Mouse (Mus musculus): ENCODE measurements at regions not wholly inside any gene's neighbourhood (a gene's known extent, or its start where the extent isn't known, plus 50 kb on each side); places are given as distances from the start of the nearest gene placed in this dataset.
A peak's percentile ranks its signal among the peaks of the same experiment; 100 is the strongest.

DNA sequence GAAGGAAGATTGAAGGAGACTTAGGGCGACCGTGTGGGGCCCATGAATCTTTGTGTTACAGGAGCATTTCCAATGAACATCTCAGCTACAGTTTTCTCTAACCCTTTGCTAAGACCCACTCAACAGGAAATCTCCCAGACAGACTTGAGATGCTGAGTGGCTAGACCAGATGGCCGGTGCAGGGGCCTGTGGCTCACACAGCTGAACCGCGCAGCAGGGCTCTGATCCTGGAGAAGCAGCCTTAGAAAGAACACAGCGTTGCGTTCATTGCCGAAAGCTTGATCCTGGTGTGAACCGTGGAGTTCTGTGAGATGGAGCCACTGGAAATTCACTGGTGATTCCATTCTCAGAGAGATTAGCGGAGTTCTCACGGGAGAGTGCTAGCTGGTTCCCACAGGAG lies 115.9 kb upstream of the Spata13 start:
- no peak for TF ChIP-seq CTCF (IDR thresholded peaks at IDR 0.05)
- Histone ChIP-seq H3K4me3 (ENCODE audit: low read depth, low read length) (no peak overlapping the region), H3K4me1 (ENCODE audit: insufficient read depth, low read length) (no peaks in the 10 kb centered on the region), H3K27me3 (ENCODE audit: insufficient read depth, low read length) (no peaks in the 10 kb centered on the region), H3K27ac (ENCODE audit: low read depth, low read length) (no peak overlapping the region), H3K9me3 (ENCODE audit: low read length) (no peaks in the 10 kb centered on the region), H3K9ac (replicated peaks; ENCODE audit: low read length, poor library complexity, severe bottlenecking) (no peak overlapping the region), H3K36me3 (ENCODE audit: insufficient read depth, low read length) (no peaks in the 10 kb centered on the region), H3K4me2 (ENCODE audit: low read depth, low read length, poor library complexity, severe bottlenecking) (no peak overlapping the region)
- DNase-seq (ENCODE audit: low spot score) (no peak), ATAC-seq (ENCODE audit: low FRiP score) (no peak)
- 96% methylated on average over 11 of the region's 11 CpGs for WGBS

DNA sequence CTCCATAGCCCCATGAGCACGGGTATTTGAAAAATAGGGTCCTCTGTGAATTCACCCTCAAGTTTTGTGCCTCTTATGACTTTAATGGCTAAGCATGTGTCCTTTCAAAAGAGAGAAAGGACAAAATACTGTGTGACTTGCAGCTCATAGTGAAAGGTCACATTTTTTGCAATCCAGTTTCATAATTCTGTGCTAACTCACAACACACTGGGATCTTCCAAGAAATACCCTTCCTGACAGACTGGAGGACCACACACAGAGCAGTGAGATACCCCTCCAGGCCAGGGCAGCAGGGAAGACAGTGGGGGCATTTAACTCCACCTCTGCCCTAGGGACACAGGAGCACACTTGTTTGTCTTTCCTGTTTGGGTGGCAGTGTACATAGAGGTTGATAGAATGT lies 110.8 kb upstream of the Spata13 start:
- WGBS: 72% methylated on average over 1 of the region's 1 CpGs

DNA sequence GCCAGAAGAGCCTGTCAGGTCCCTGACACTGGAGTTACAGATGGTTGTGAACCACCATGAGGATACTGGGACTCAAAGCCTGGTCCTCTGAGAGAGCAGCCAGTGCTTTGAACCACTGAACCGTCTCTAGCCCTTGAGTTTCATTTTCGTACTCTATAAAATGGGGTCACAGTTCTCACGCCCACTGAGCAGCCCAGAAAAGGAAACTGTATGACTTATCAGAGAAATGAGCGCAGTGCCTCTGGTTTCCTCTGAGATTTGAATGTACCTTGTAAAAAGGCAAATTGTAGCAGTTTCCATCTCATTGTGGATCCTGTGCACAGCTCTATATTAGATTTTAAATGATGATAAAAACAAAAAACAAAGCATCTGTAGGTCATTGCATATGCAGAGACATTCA lies 108.9 kb upstream of the Spata13 start:
- DNase-seq (ENCODE audit: low spot score) (no peak), ATAC-seq (ENCODE audit: low FRiP score) (no peak)
- H3K9ac ChIP-seq (replicated peaks; ENCODE audit: low read length, poor library complexity, severe bottlenecking): no peak overlapping the region
- no peaks in the 10 kb centered on the region for H3K9me3 ChIP-seq (ENCODE audit: low read length)
- TF ChIP-seq CTCF (IDR thresholded peaks at IDR 0.05): no peak
- H3K4me2 ChIP-seq (ENCODE audit: low read depth, low read length, poor library complexity, severe bottlenecking): no peak overlapping the region
- no peaks in the 10 kb centered on the region for H3K27me3 ChIP-seq (ENCODE audit: insufficient read depth, low read length)
- no peaks in the 10 kb centered on the region for H3K36me3 ChIP-seq (ENCODE audit: insufficient read depth, low read length)
- H3K4me1 ChIP-seq (ENCODE audit: insufficient read depth, low read length): no peaks in the 10 kb centered on the region
- H3K27ac ChIP-seq (ENCODE audit: low read depth, low read length): no peak overlapping the region
- 79% methylated on average over 4 of the region's 4 CpGs for WGBS
- no peak overlapping the region for H3K4me3 ChIP-seq (ENCODE audit: low read depth, low read length)

More for the DNA sequence above, 110.8 kb upstream of the Spata13 start:
- no peaks in the 10 kb centered on the region for H3K27me3 ChIP-seq (ENCODE audit: insufficient read depth, low read length)
- no peaks in the 10 kb centered on the region for H3K36me3 ChIP-seq (ENCODE audit: insufficient read depth, low read length)
- no peak for DNase-seq (ENCODE audit: low spot score)
- TF ChIP-seq CTCF (IDR thresholded peaks at IDR 0.05): no peak
- no peak for ATAC-seq (ENCODE audit: low FRiP score)
- H3K4me3 ChIP-seq (ENCODE audit: low read depth, low read length): no peak overlapping the region
- H3K9me3 ChIP-seq (ENCODE audit: low read length): no peaks in the 10 kb centered on the region
- H3K9ac ChIP-seq (replicated peaks; ENCODE audit: low read length, poor library complexity, severe bottlenecking): no peak overlapping the region
- H3K4me1 ChIP-seq (ENCODE audit: insufficient read depth, low read length): no peaks in the 10 kb centered on the region
- H3K4me2 ChIP-seq (ENCODE audit: low read depth, low read length, poor library complexity, severe bottlenecking): no peak overlapping the region
- H3K27ac ChIP-seq (ENCODE audit: low read depth, low read length): no peak overlapping the region

DNA sequence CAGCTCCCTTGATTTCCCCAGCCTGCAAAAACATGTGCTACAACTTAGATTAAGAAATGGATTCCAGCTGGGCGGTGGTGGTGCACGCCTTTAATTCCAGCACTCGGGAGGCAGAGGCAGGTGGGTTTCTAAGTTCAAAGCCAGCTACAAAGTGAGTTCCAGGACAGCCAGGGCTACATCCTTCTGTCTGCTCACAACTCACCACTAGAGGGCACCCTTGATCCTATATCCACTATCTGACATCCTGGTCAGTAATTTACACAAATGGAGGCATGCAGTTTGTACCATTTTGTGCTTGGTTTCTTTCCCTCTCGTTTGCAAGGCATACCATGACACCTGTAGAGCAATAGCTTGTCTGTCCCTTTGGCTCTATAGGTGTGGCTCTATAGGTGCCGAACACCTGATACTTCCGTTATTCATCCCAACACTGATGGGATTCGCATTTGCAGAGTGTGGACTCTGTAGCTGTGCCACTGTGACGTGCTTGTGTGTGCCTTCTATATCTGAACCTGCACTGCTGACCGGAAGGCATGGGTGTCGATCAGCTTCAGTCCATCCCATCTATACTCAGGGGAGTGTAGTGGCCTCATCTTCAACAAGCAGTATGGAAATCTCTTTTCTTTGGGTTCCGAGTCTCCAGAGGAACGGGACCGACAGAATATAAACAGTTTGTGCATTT lies 108.4 kb upstream of the Spata13 start:
- H3K4me2 ChIP-seq (ENCODE audit: low read depth, low read length, poor library complexity, severe bottlenecking): no peak overlapping the region
- ATAC-seq (ENCODE audit: low FRiP score) (peak; percentile 70), DNase-seq (ENCODE audit: low spot score) (peak; percentile 88)
- H3K9me3 ChIP-seq (ENCODE audit: low read length): no peaks in the 10 kb centered on the region
- no peaks in the 10 kb centered on the region for H3K36me3 ChIP-seq (ENCODE audit: insufficient read depth, low read length)
- H3K27me3 ChIP-seq (ENCODE audit: insufficient read depth, low read length): no peaks in the 10 kb centered on the region
- no peaks in the 10 kb centered on the region for H3K4me1 ChIP-seq (ENCODE audit: insufficient read depth, low read length)
- WGBS: 69% methylated on average over 13 of the region's 13 CpGs
- no peak overlapping the region for H3K9ac ChIP-seq (replicated peaks; ENCODE audit: low read length, poor library complexity, severe bottlenecking)
- TF ChIP-seq CTCF (IDR thresholded peaks at IDR 0.05): peak; percentile 94
- H3K27ac ChIP-seq (ENCODE audit: low read depth, low read length): no peak overlapping the region
- H3K4me3 ChIP-seq (ENCODE audit: low read depth, low read length): no peak overlapping the region

DNA sequence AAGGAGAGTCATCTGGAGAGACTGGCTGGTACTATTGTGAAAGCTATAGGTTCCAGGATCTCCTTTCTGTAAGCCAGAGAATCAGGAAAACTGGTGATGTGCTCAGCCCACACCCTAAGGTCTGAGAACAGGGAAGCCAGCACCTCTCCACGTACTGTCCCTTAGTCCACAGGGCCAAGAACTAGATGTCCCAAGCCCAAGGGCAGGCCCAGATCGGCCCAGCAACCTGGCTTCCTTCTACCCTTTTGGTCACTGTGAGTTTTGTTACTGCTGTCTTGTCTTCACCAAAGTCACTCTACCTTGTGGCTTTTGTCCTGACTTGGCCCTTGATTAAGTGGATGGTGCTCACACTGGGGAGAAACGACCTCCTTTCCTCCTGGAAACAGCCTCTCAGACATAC lies 107.8 kb upstream of the Spata13 start:
- no peak overlapping the region for H3K4me2 ChIP-seq (ENCODE audit: low read depth, low read length, poor library complexity, severe bottlenecking)
- H3K27me3 ChIP-seq (ENCODE audit: insufficient read depth, low read length): no peaks in the 10 kb centered on the region
- no peak for ATAC-seq (ENCODE audit: low FRiP score)
- H3K9ac ChIP-seq (replicated peaks; ENCODE audit: low read length, poor library complexity, severe bottlenecking): no peak overlapping the region
- no peaks in the 10 kb centered on the region for H3K4me1 ChIP-seq (ENCODE audit: insufficient read depth, low read length)
- no peaks in the 10 kb centered on the region for H3K36me3 ChIP-seq (ENCODE audit: insufficient read depth, low read length)
- no peak for TF ChIP-seq CTCF (IDR thresholded peaks at IDR 0.05)
- no peak overlapping the region for H3K27ac ChIP-seq (ENCODE audit: low read depth, low read length)
- H3K4me3 ChIP-seq (ENCODE audit: low read depth, low read length): no peak overlapping the region
- 83% methylated on average over 3 of the region's 3 CpGs for WGBS
- H3K9me3 ChIP-seq (ENCODE audit: low read length): no peaks in the 10 kb centered on the region
- no peak for DNase-seq (ENCODE audit: low spot score)

DNA sequence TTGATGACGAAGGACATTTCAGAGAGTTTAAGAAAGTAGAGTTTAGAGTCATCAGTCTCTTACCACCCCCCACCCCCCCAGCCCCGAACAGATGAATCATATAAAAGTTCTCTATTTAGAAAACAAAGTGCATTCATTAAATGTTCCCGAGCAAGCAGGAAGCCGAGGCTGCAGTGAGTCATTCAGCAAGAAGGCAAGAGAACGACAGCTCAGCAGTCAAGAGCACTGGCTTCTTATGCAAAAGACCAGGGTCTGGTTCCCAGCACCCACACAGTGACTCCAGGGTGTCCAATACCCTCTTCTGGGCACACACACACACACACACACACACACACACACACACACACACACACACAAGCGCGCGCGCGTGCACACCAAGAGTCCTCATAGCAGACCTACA lies 107.0 kb upstream of the Spata13 start:
- no peaks in the 10 kb centered on the region for H3K36me3 ChIP-seq (ENCODE audit: insufficient read depth, low read length)
- ATAC-seq (ENCODE audit: low FRiP score) (no peak), DNase-seq (ENCODE audit: low spot score) (no peak)
- no peak overlapping the region for H3K4me2 ChIP-seq (ENCODE audit: low read depth, low read length, poor library complexity, severe bottlenecking)
- H3K27ac ChIP-seq (ENCODE audit: low read depth, low read length): no peak overlapping the region
- no peak overlapping the region for H3K4me3 ChIP-seq (ENCODE audit: low read depth, low read length)
- H3K9me3 ChIP-seq (ENCODE audit: low read length): no peaks in the 10 kb centered on the region
- no peaks in the 10 kb centered on the region for H3K27me3 ChIP-seq (ENCODE audit: insufficient read depth, low read length)
- WGBS: 86% methylated on average over 10 of the region's 10 CpGs
- H3K9ac ChIP-seq (replicated peaks; ENCODE audit: low read length, poor library complexity, severe bottlenecking): no peak overlapping the region
- no peaks in the 10 kb centered on the region for H3K4me1 ChIP-seq (ENCODE audit: insufficient read depth, low read length)
- TF ChIP-seq CTCF (IDR thresholded peaks at IDR 0.05): no peak
